Comparison of ENCODE assay signal across 8 mouse cellular contexts in genomic region chr8:120537818-120538396, GRCm38 (mm10). TPM values are rescaled to one million over a fixed set of nuclear protein-coding genes. Genes with fewer than 3 reads are reported as not detected.
DNase-seq lines count a peak whose midpoint lies in the region; ATAC-seq and TF ChIP-seq lines count a peak whose summit lies in the region.

No protein-coding gene starts in this region.

- no peak for TF ChIP-seq CTCF in C2C12 (IDR thresholded peaks at IDR 0.05; ENCODE audit: control insufficient read depth, insufficient read depth, insufficient read length)

- H3K79me2 ChIP-seq in C2C12 (ENCODE audit: control insufficient read depth, insufficient read depth) = peaks cover 49% of the 10 kb centered on the region

- peaks cover 17% of the 10 kb centered on the region for H3K79me3 ChIP-seq in C2C12 (ENCODE audit: low read depth)

- no peaks in the 10 kb centered on the region for H3K9me3 ChIP-seq in embryonic facial prominence, embryonic 14.5 days (ENCODE audit: control insufficient read depth, low read length)
- H3K9me3 ChIP-seq in hindbrain, embryonic 10.5 days = no peaks in the 10 kb centered on the region

- peak overlapping the region; percentile 99 for H3K4me2 ChIP-seq in embryonic facial prominence, embryonic 14.5 days (ENCODE audit: low read depth, low read length)

- H3K4me1 ChIP-seq in embryonic facial prominence, embryonic 14.5 days (ENCODE audit: control insufficient read depth, insufficient read depth, low read length) = peaks cover 59% of the 10 kb centered on the region
- H3K4me1 ChIP-seq in hindbrain, embryonic 10.5 days (replicated peaks) = peaks cover 99% of the 10 kb centered on the region

- DNase-seq in adrenal gland, adult 2 months = peak; percentile 74
- DNase-seq in embryonic facial prominence, embryonic 14.5 days (ENCODE audit: low spot score) = peak; percentile 83
- DNase-seq in hindbrain, embryonic 10.5 days (ENCODE audit: low spot score) = peak; percentile 79
- peak; percentile 51 to 64 for DNase-seq in layer of hippocampus, postnatal 25 days (ENCODE audit: extremely low spot score in 1 of 2, low spot score in 1 of 2)
- DNase-seq in lung, postnatal 25 days (ENCODE audit: low spot score) = peak; percentile 46
- peak; percentile 76 for DNase-seq in skeletal muscle tissue, adult 2 months (ENCODE audit: low read depth, low spot score)
- DNase-seq in ovary, postnatal 10 days (ENCODE audit: low spot score) = no peak

- H3K4me3 ChIP-seq in C2C12 (ENCODE audit: insufficient read depth, poor library complexity, severe bottlenecking) = peak overlapping the region; percentile 44
- peak overlapping the region; percentile 64 for H3K4me3 ChIP-seq in embryonic facial prominence, embryonic 14.5 days (ENCODE audit: low read depth, low read length)
- peak overlapping the region; percentile 81 for H3K4me3 ChIP-seq in hindbrain, embryonic 10.5 days

- H3ac ChIP-seq in C2C12 (ENCODE audit: control insufficient read depth, insufficient read length, low read depth) = peak overlapping the region; percentile 60

- H3K9ac ChIP-seq in embryonic facial prominence, embryonic 14.5 days (ENCODE audit: low read depth, low read length) = peak overlapping the region; percentile 63

- peak overlapping the region; percentile 86 for H3K27ac ChIP-seq in embryonic facial prominence, embryonic 14.5 days (replicated peaks; ENCODE audit: low read depth, low read length)
- H3K27ac ChIP-seq in hindbrain, embryonic 10.5 days = peak overlapping the region; percentile 98

- H3K36me3 ChIP-seq in C2C12 (ENCODE audit: control insufficient read depth, insufficient read depth) = no peaks in the 10 kb centered on the region
- H3K36me3 ChIP-seq in embryonic facial prominence, embryonic 14.5 days (ENCODE audit: control insufficient read depth, insufficient read depth, low read length) = no peaks in the 10 kb centered on the region
- H3K36me3 ChIP-seq in hindbrain, embryonic 10.5 days = no peaks in the 10 kb centered on the region

- WGBS in embryonic facial prominence, embryonic 14.5 days = 2% methylated on average over 19 of the region's 46 CpGs
- WGBS in hindbrain, embryonic 10.5 days = under 1% methylated on average over 46 of the region's 46 CpGs

- 0 out of 2 replicates have a peak, but pooled peaks have one; percentile 3 for ATAC-seq in embryonic facial prominence, embryonic 14.5 days (ENCODE audit: low read depth)

- H3K27me3 ChIP-seq in C2C12 (ENCODE audit: control insufficient read depth, insufficient read depth, insufficient read length) = no peaks in the 10 kb centered on the region
- H3K27me3 ChIP-seq in embryonic facial prominence, embryonic 14.5 days (replicated peaks; ENCODE audit: control insufficient read depth, insufficient read depth, low read length) = peaks cover 8% of the 10 kb centered on the region; the same call in 1 of the 2 replicates
- peaks cover 73% of the 10 kb centered on the region for H3K27me3 ChIP-seq in hindbrain, embryonic 10.5 days (ENCODE audit: insufficient read depth, poor library complexity, severe bottlenecking)

TF ChIP-seq in C2C12, 6 proteins besides CTCF, POLR2A, EP300 and RAD21:
- no peak for TF ChIP-seq MAX (IDR thresholded peaks at IDR 0.05)
- TF ChIP-seq FOSL1 (IDR thresholded peaks at IDR 0.05; ENCODE audit: insufficient read depth, low read length, poor library complexity, severe bottlenecking) = no peak
- no peak for TF ChIP-seq MYOD1 (IDR thresholded peaks at IDR 0.05; ENCODE audit: control insufficient read depth, insufficient read length, low read depth)
- no peak for TF ChIP-seq MYOG (IDR thresholded peaks at IDR 0.05; ENCODE audit: control insufficient read depth, extremely low read depth, insufficient read length)
- TF ChIP-seq USF1 (IDR thresholded peaks at IDR 0.05; ENCODE audit: low read depth) = no peak
- no peak for TF ChIP-seq CEBPB (IDR thresholded peaks at IDR 0.05; ENCODE audit: low read depth)

RNA-seq across cellular contexts. Expression of gene Gins2, which starts 51.2 kb away (rescaled TPM):
- polyA plus RNA-seq in C2C12 (2012; fragmentation: generic; extraction: Trizol) = 69.8 TPM
- total RNA-seq in adrenal gland, adult 2 months (2021) = 1 to 10 TPM; 3.8 to 5.7 TPM
- polyA plus RNA-seq in adrenal gland, adult 2 months (2012; rRNA removed) = 7.8 and 8.7 TPM in 2 replicates
- polyA plus RNA-seq in embryonic facial prominence, embryonic 14.5 days (2014; fragmentation: Nextera tagmentation; extraction: Ambion mirVana) = 82.7 and 94.0 TPM in 2 replicates
- polyA plus RNA-seq in hindbrain, embryonic 10.5 days (2016; fragmentation: Nextera tagmentation; extraction: Ambion mirVana) = 138 and 165 TPM in 2 replicates
- total RNA-seq in layer of hippocampus, postnatal 25 days (2021) = 1 to 10 TPM; 2.9 to 4.6 TPM
